Mouse (Mus musculus): ENCODE measurements around the gene Klhl3. TPM values are rescaled to one million over a fixed set of nuclear protein-coding genes. Genes with fewer than 3 reads are reported as not detected.
A peak's percentile ranks its signal among the peaks of the same experiment; 100 is the strongest.

The Klhl3 gene
- polyA plus RNA-seq, 1 experiment from 2014 or later: 9.6 TPM

DNA sequence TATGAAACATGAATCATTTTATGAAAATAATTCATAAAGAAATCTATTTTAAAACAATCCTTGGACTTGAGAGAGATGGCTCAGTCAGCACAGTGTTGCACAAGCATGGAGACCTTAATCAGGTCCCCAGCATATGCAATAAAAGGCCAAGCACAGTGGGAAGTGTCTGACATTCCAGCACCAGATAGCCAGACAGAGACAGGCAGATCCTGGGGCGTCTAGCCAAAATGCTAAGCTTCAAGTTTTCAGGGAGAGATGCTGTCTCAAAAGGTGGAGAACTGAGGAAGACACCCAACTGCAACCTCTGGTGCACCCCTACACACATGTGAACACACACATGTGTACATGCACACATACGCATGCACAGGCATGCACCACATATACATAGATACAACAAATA, 153.1 kb downstream of the Klhl3 start:
- 65% methylated on average over 2 of the region's 2 CpGs for WGBS
- ATAC-seq (replicated peaks; ENCODE audit: extremely low read depth, insufficient read depth, low FRiP score): no peak

DNA sequence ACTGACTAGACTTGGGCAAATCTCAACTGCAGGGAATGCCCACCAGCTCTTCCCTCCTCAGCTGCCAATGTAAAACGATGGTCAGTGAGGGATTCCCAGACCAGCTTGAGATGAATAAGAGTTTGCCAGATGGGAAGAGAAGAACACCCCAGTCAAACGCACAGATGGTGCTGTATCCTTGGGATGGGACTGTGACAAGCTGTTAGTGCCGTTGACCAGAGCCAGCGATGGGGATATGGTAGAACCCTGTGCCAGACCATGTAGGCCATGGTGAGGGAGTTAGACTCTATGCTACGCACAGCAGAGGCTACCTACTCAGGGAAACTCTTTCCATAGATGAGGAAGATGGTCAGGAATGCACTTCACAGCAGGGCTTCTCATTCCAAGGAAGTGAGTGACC, 153.6 kb downstream of the Klhl3 start:
- Histone ChIP-seq H3K9ac (ENCODE audit: low read length) (no peak overlapping the region), H3K27ac (ENCODE audit: low read length) (no peak overlapping the region), H3K4me2 (ENCODE audit: low read depth, low read length) (no peak overlapping the region), H3K27me3 (ENCODE audit: control insufficient read depth, insufficient read depth, low read length) (no peaks in the 10 kb centered on the region), H3K4me1 (ENCODE audit: control insufficient read depth, insufficient read depth, low read length) (no peaks in the 10 kb centered on the region), H3K36me3 (ENCODE audit: control insufficient read depth, insufficient read depth) (no peaks in the 10 kb centered on the region), H3K9me3 (replicated peaks; ENCODE audit: control insufficient read depth, low read length) (no peaks in the 10 kb centered on the region), H3K4me3 (ENCODE audit: low read length) (no peak overlapping the region)
- WGBS: 71% methylated on average over 5 of the region's 5 CpGs
- ATAC-seq (replicated peaks; ENCODE audit: extremely low read depth, insufficient read depth, low FRiP score): no peak

More for the DNA sequence above, 153.1 kb downstream of the Klhl3 start:
- no peak overlapping the region for H3K9ac ChIP-seq (ENCODE audit: low read length)
- no peak overlapping the region for H3K27ac ChIP-seq (ENCODE audit: low read length)
- H3K36me3 ChIP-seq (ENCODE audit: control insufficient read depth, insufficient read depth): no peaks in the 10 kb centered on the region
- no peak overlapping the region for H3K4me2 ChIP-seq (ENCODE audit: low read depth, low read length)
- H3K4me1 ChIP-seq (ENCODE audit: control insufficient read depth, insufficient read depth, low read length): no peaks in the 10 kb centered on the region
- H3K27me3 ChIP-seq (ENCODE audit: control insufficient read depth, insufficient read depth, low read length): no peaks in the 10 kb centered on the region
- H3K9me3 ChIP-seq (replicated peaks; ENCODE audit: control insufficient read depth, low read length): no peaks in the 10 kb centered on the region
- no peak overlapping the region for H3K4me3 ChIP-seq (ENCODE audit: low read length)

MicroRNAs within 50 kb of the gene (microRNA counts, 519-probe panel; counts per million panel counts)
- not detected for microRNA mmu-miR-874

Small RNA genes lying within 50 kb of the gene (microRNA-seq; reads per million reads assigned to microRNA genes)
- 322 reads per million, percentile 68 among the genes with 10 or more reads in this experiment for gene Mir874

Other genes with a start within 250 kb of the Klhl3 start
- 0.40 and 0.77 TPM in 2 replicates for gene Spock1, start 205.3 kb downstream of the Klhl3 start, polyA plus RNA-seq (2015; fragmentation: Nextera tagmentation; extraction: Ambion mirVana)
- 13.7 and 14.5 TPM in 2 replicates for gene Hnrnpa0, start 15.0 kb upstream of the Klhl3 start, polyA plus RNA-seq (2015; fragmentation: Nextera tagmentation; extraction: Ambion mirVana)
- 32.4 and 35.8 TPM in 2 replicates for gene Idnk, start 44.1 kb upstream of the Klhl3 start, polyA plus RNA-seq (2015; fragmentation: Nextera tagmentation; extraction: Ambion mirVana)
- 71.4 and 71.8 TPM in 2 replicates for gene Ubqln1, start 102.1 kb upstream of the Klhl3 start, polyA plus RNA-seq (2015; fragmentation: Nextera tagmentation; extraction: Ambion mirVana)
- 17.0 and 18.9 TPM in 2 replicates for gene Gkap1, start 162.1 kb upstream of the Klhl3 start, polyA plus RNA-seq (2015; fragmentation: Nextera tagmentation; extraction: Ambion mirVana)
- 0.30 and 0.35 TPM in 2 replicates for gene Kif27, start 245.5 kb upstream of the Klhl3 start, polyA plus RNA-seq (2015; fragmentation: Nextera tagmentation; extraction: Ambion mirVana)